Mouse (Mus musculus) heart, postnatal 36 days (tissue): ENCODE measurements at regions not wholly inside any gene's neighbourhood (a gene's known extent, or its start where the extent isn't known, plus 50 kb on each side); places are given as distances from the start of the nearest gene placed in this dataset.
"Not testable (repeated sequence)": the region's sequence is repeated elsewhere in the genome, so short reads cannot be mapped to it uniquely, and the experiment has no call there.

ENCODE experiments used
- DNase-seq, 2 experiments: peaks; one replicate each; pipeline ENCODE4 v3.0.0; 2021 to 2022
- intact Hi-C: fragments of 180-260 bp; cut with DNase I; formaldehyde crosslinking; loops from one replicate; pipeline ENCODE4 v1.15.1; 2025

GRCm38 (mm10) chrY:43923126-43923525, 341.1 kb downstream of the Gm21739 start:
- DNase-seq = peak in 1 of 2 experiments; percentile 1
- intact Hi-C loops = not testable (repeated sequence)
